Comparison of ENCODE assay signal across 8 mouse cellular contexts in genomic region chr5:110101716-110102347, GRCm38 (mm10). TPM values are rescaled to one million over a fixed set of nuclear protein-coding genes. Genes with fewer than 3 reads are reported as not detected.
A peak's percentile ranks its signal among the peaks of the same experiment; 100 is the strongest.
DNase-seq lines count a peak whose midpoint lies in the region; ATAC-seq lines count a peak whose summit lies in the region.

No protein-coding gene starts in this region.

- no peak overlapping the region for H3K27ac ChIP-seq in heart, embryonic 12.5 days (ENCODE audit: poor library complexity, severe bottlenecking)
- H3K27ac ChIP-seq in liver, embryonic 12.5 days = no peak overlapping the region
- H3K27ac ChIP-seq in neural tube, embryonic 14.5 days (ENCODE audit: low read depth, low read length) = no peak overlapping the region

- peak overlapping the region; percentile 84 for H3K4me2 ChIP-seq in heart, embryonic 12.5 days
- H3K4me2 ChIP-seq in liver, embryonic 12.5 days = peak overlapping the region; percentile 73
- H3K4me2 ChIP-seq in neural tube, embryonic 14.5 days (ENCODE audit: low read depth, low read length) = peak overlapping the region; percentile 65

- H3K9ac ChIP-seq in heart, embryonic 12.5 days = peak overlapping the region; percentile 11; the same call in 1 of the 2 replicates
- no peak overlapping the region for H3K9ac ChIP-seq in liver, embryonic 12.5 days
- H3K9ac ChIP-seq in neural tube, embryonic 14.5 days (replicated peaks; ENCODE audit: low read depth, low read length) = peak overlapping the region; percentile 39

- 0 out of 2 replicates have a peak, but pooled peaks cover 3% of the 10 kb centered on the region for H3K9me3 ChIP-seq in heart, embryonic 12.5 days (replicated peaks)
- no peaks in the 10 kb centered on the region for H3K9me3 ChIP-seq in liver, embryonic 12.5 days (replicated peaks)
- H3K9me3 ChIP-seq in neural tube, embryonic 14.5 days (ENCODE audit: control insufficient read depth, low read length) = no peaks in the 10 kb centered on the region

- peak; percentile 57 for ATAC-seq in heart, embryonic 12.5 days (ENCODE audit: insufficient number of reproducible peaks, low FRiP score)
- 0 out of 2 replicates have a peak, but pooled peaks have one; percentile 11 for ATAC-seq in liver, embryonic 12.5 days
- ATAC-seq in neural tube, embryonic 14.5 days (ENCODE audit: low read depth) = peak; percentile 62

- peak; percentile 23 for DNase-seq in ovary, postnatal 36 days (ENCODE audit: low spot score)
- DNase-seq in ovary, postnatal 10 days (ENCODE audit: low spot score) = no peak
- DNase-seq in cerebellum, postnatal 25 days = peak; percentile 62 to 75
- peak; percentile 75 for DNase-seq in kidney, postnatal 10 days
- peak; percentile 28 for DNase-seq in thymus, postnatal 25 days

- H3K27me3 ChIP-seq in heart, embryonic 12.5 days (replicated peaks) = 0 out of 2 replicates have a peak, but pooled peaks cover 13% of the 10 kb centered on the region
- H3K27me3 ChIP-seq in liver, embryonic 12.5 days (replicated peaks) = peaks cover 32% of the 10 kb centered on the region
- H3K27me3 ChIP-seq in neural tube, embryonic 14.5 days (ENCODE audit: control insufficient read depth, insufficient read depth, low read length) = no peaks in the 10 kb centered on the region

- peaks cover 44% of the 10 kb centered on the region for H3K36me3 ChIP-seq in heart, embryonic 12.5 days
- peaks cover 45% of the 10 kb centered on the region for H3K36me3 ChIP-seq in liver, embryonic 12.5 days
- H3K36me3 ChIP-seq in neural tube, embryonic 14.5 days (ENCODE audit: control insufficient read depth, insufficient read depth, low read length) = peaks cover 28% of the 10 kb centered on the region

- 12% methylated on average over 34 of the region's 34 CpGs for WGBS in heart, embryonic 12.5 days
- WGBS in liver, embryonic 12.5 days (ENCODE audit: insufficient replicate concordance) = 13% methylated on average over 33 of the region's 34 CpGs
- WGBS in neural tube, embryonic 14.5 days = 25% methylated on average over 34 of the region's 34 CpGs

- peak overlapping the region; percentile 41 for H3K4me3 ChIP-seq in heart, embryonic 12.5 days
- peak overlapping the region; percentile 37 for H3K4me3 ChIP-seq in liver, embryonic 12.5 days
- H3K4me3 ChIP-seq in neural tube, embryonic 14.5 days (ENCODE audit: low read depth, low read length) = peak overlapping the region; percentile 27

- peaks cover 27% of the 10 kb centered on the region for H3K4me1 ChIP-seq in heart, embryonic 12.5 days (replicated peaks)
- H3K4me1 ChIP-seq in liver, embryonic 12.5 days = peaks cover 35% of the 10 kb centered on the region
- H3K4me1 ChIP-seq in neural tube, embryonic 14.5 days (ENCODE audit: control insufficient read depth, insufficient read depth, low read length) = peaks cover 21% of the 10 kb centered on the region; the same call in 1 of the 2 replicates

RNA-seq across cellular contexts. Expression of gene Plcxd1, which starts 2.1 kb away (rescaled TPM):
- 0.63 and 0.73 TPM in 2 replicates for polyA plus RNA-seq in heart, embryonic 12.5 days (2016; fragmentation: Nextera tagmentation; extraction: Ambion mirVana)
- 0.57 and 0.82 TPM in 2 replicates for polyA plus RNA-seq in liver, embryonic 12.5 days (2016; fragmentation: Nextera tagmentation; extraction: Ambion mirVana)
- polyA plus RNA-seq in neural tube, embryonic 14.5 days (2014; fragmentation: Nextera tagmentation; extraction: Ambion mirVana) = 2.0 and 2.7 TPM in 2 replicates

RNA-seq across cellular contexts. Expression of gene Gtpbp6, which starts 6.2 kb away (rescaled TPM):
- 25.1 and 25.4 TPM in 2 replicates for polyA plus RNA-seq in heart, embryonic 12.5 days (2016; fragmentation: Nextera tagmentation; extraction: Ambion mirVana)
- 13.7 and 17.5 TPM in 2 replicates for polyA plus RNA-seq in liver, embryonic 12.5 days (2016; fragmentation: Nextera tagmentation; extraction: Ambion mirVana)
- 57.3 and 61.5 TPM in 2 replicates for polyA plus RNA-seq in neural tube, embryonic 14.5 days (2014; fragmentation: Nextera tagmentation; extraction: Ambion mirVana)

RNA-seq across cellular contexts. Expression of gene Gm35315, which starts 7.6 kb away (rescaled TPM):
- 0.46 and 0.55 TPM in 2 replicates for polyA plus RNA-seq in heart, embryonic 12.5 days (2016; fragmentation: Nextera tagmentation; extraction: Ambion mirVana)
- polyA plus RNA-seq in liver, embryonic 12.5 days (2016; fragmentation: Nextera tagmentation; extraction: Ambion mirVana) = 1.8 and 2.4 TPM in 2 replicates
- polyA plus RNA-seq in neural tube, embryonic 14.5 days (2014; fragmentation: Nextera tagmentation; extraction: Ambion mirVana) = 0.33 and 0.50 TPM in 2 replicates

RNA-seq across cellular contexts. Expression of gene Zfp605, which starts 8.1 kb away (rescaled TPM):
- 2.3 and 2.6 TPM in 2 replicates for polyA plus RNA-seq in heart, embryonic 12.5 days (2016; fragmentation: Nextera tagmentation; extraction: Ambion mirVana)
- polyA plus RNA-seq in liver, embryonic 12.5 days (2016; fragmentation: Nextera tagmentation; extraction: Ambion mirVana) = 1.9 and 2.0 TPM in 2 replicates
- 12.2 and 17.1 TPM in 2 replicates for polyA plus RNA-seq in neural tube, embryonic 14.5 days (2014; fragmentation: Nextera tagmentation; extraction: Ambion mirVana)

RNA-seq across cellular contexts. Expression of gene Gm17655, which starts 29.5 kb away (rescaled TPM):
- 1.9 and 3.0 TPM in 2 replicates for polyA plus RNA-seq in heart, embryonic 12.5 days (2016; fragmentation: Nextera tagmentation; extraction: Ambion mirVana)
- 2.6 and 3.0 TPM in 2 replicates for polyA plus RNA-seq in liver, embryonic 12.5 days (2016; fragmentation: Nextera tagmentation; extraction: Ambion mirVana)
- polyA plus RNA-seq in neural tube, embryonic 14.5 days (2014; fragmentation: Nextera tagmentation; extraction: Ambion mirVana) = 5.3 and 7.5 TPM in 2 replicates

Comparison
In these comparisons a context has a peak if more than half of its experiments do, and no peak if none do; other contexts are left out.
1. ATAC-seq: peak in every context shown above with its lines; median percentile 62 in neural tube, embryonic 14.5 days; 57 in heart, embryonic 12.5 days; 11 in liver, embryonic 12.5 days.